Mouse (Mus musculus): ENCODE data around the gene Fos. TPM values are rescaled to one million over a fixed set of nuclear protein-coding genes. Genes with fewer than 3 reads are reported as not detected.
"Not testable (repeated sequence)": the region's sequence is repeated elsewhere in the genome, so short reads cannot be mapped to it uniquely, and the experiment has no call there.

Gene Fos
- total RNA-seq, 2 experiments from 2014 or later = 56.9 to 88.9 TPM

GRCm38 (mm10) chr12:85518009-85518408 lies 44.3 kb downstream of the Fos start:
- intact Hi-C loops (cut with DNase I) = no loop called here
- no peak for DNase-seq (ENCODE audit: extremely low spot score in 1 of 2, low spot score in 2 of 2)
- no peak overlapping the region for H3K4me3 ChIP-seq
- no peak for TF ChIP-seq CTCF (IDR thresholded peaks at IDR 0.05)
- peak overlapping the region; percentile 53; the same call in 1 of the 2 replicates for H3K27ac ChIP-seq

- DNase-seq (ENCODE audit: extremely low spot score in 1 of 2, low spot score in 2 of 2) = peak in 1 of 2 experiments; percentile 17
- Histone ChIP-seq H3K27ac (no peak overlapping the region), H3K4me3 (no peak overlapping the region)
- intact Hi-C loops (cut with DNase I) = no loop called here
- TF ChIP-seq CTCF (IDR thresholded peaks at IDR 0.05) = no peak
These were observed 45.9 kb downstream of the Fos start for GRCm38 (mm10) chr12:85519553-85519952.

- intact Hi-C loops (cut with DNase I) = no loop called here
- Histone ChIP-seq H3K27ac (no peak overlapping the region), H3K4me3 (no peak overlapping the region)
- TF ChIP-seq CTCF (IDR thresholded peaks at IDR 0.05) = no peak
- DNase-seq (ENCODE audit: extremely low spot score in 1 of 2, low spot score in 2 of 2) = no peak
These were observed 47.4 kb downstream of the Fos start for GRCm38 (mm10) chr12:85521101-85521500.

- H3K27ac ChIP-seq = no peak overlapping the region
- intact Hi-C loops (cut with DNase I) = no loop called here
- no peak for DNase-seq (ENCODE audit: extremely low spot score in 1 of 2, low spot score in 2 of 2)
- no peak for TF ChIP-seq CTCF (IDR thresholded peaks at IDR 0.05)
- no peak overlapping the region for H3K4me3 ChIP-seq
These were observed 48.0 kb downstream of the Fos start for GRCm38 (mm10) chr12:85521673-85522072.

- peak overlapping the region; percentile 24; the same call in 1 of the 2 replicates for H3K27ac ChIP-seq
- TF ChIP-seq CTCF (IDR thresholded peaks at IDR 0.05) = no peak
- intact Hi-C loops (cut with DNase I) = no loop called here
- H3K4me3 ChIP-seq = no peak overlapping the region
- no peak for DNase-seq (ENCODE audit: extremely low spot score in 1 of 2, low spot score in 2 of 2)
These were observed 49.1 kb downstream of the Fos start for GRCm38 (mm10) chr12:85522631-85523388.

- no peak for TF ChIP-seq CTCF (IDR thresholded peaks at IDR 0.05)
- H3K4me3 ChIP-seq = no peak overlapping the region
- DNase-seq (ENCODE audit: extremely low spot score in 1 of 2, low spot score in 2 of 2) = no peak
- peak overlapping the region; percentile 24; the same call in 1 of the 2 replicates for H3K27ac ChIP-seq
- intact Hi-C loops (cut with DNase I) = no loop called here
These were observed 49.9 kb downstream of the Fos start for GRCm38 (mm10) chr12:85523421-85524192.

GRCm38 (mm10) chr12:85524193-85524858 lies 50.6 kb downstream of the Fos start:
- DNase-seq (ENCODE audit: extremely low spot score in 1 of 2, low spot score in 2 of 2) = peak in 1 of 2 experiments; percentile 23
- no peak for TF ChIP-seq CTCF (IDR thresholded peaks at IDR 0.05)
- intact Hi-C loops (cut with DNase I) = no loop called here
- peak overlapping the region; percentile 26; the same call in 1 of the 2 replicates for H3K27ac ChIP-seq
- no peak overlapping the region for H3K4me3 ChIP-seq

GRCm38 (mm10) chr12:85524859-85525495 lies 51.3 kb downstream of the Fos start:
- peak overlapping the region; percentile 26; the same call in 1 of the 2 replicates for H3K27ac ChIP-seq
- not testable (repeated sequence) for H3K4me3 ChIP-seq; DNase-seq (ENCODE audit: extremely low spot score in 1 of 2, low spot score in 2 of 2)
- intact Hi-C loops (cut with DNase I) = loop anchor here (5.0 kb wide), 1 partner anchor 67 kb away; no protein-coding TSS in a partner anchor

Other genes with a start within 250 kb of the Fos start
- 10 to 100 TPM; 16.6 to 17.4 TPM for gene Mlh3, start 203.3 kb upstream of the Fos start, total RNA-seq (2021)
- 10 to 100 TPM; 32.9 to 37.4 TPM for gene Acyp1, start 185.5 kb upstream of the Fos start, total RNA-seq (2021)
- gene Zc2hc1c, start 185.3 kb upstream of the Fos start, total RNA-seq (2021) = 1 to 10 TPM; 2.0 to 2.8 TPM
- 10 to 100 TPM; 32.9 to 34.8 TPM for gene Nek9, start 134.5 kb upstream of the Fos start, total RNA-seq (2021)
- 100 to 1,000 TPM; 164 to 165 TPM for gene Tmed10, start 99.0 kb upstream of the Fos start, total RNA-seq (2021)
- 10 to 100 TPM; 81.5 to 95.1 TPM for gene Jdp2, start 125.1 kb downstream of the Fos start, total RNA-seq (2021)
- gene Batf, start 212.8 kb downstream of the Fos start, total RNA-seq (2021) = under 1 TPM; 0.36 to 0.49 TPM

All from left cerebral cortex, adult 2 months (tissue).